Mouse (Mus musculus) CD8-positive naive resting alpha-beta T cell, adult 57 days (primary cell): Measurements from ENCODE around the gene Olfr1366. TPM values are rescaled to one million over a fixed set of nuclear protein-coding genes. Genes with fewer than 3 reads are reported as not detected.

Experiments used
- total RNA-seq: library from RNA; stranded (reverse); gene quantifications from one replicate; pipeline ENCODE4 v1.2.4, GENCODE M21; 2023

Gene Olfr1366
- not detected for total RNA-seq

GRCm38 (mm10) chr13:21542708-21543107 lies at the start of gene Olfr1366:
TSS of gene Olfr1366 (minus strand) at chr13:21542808.

GRCm38 (mm10) chr13:21581659-21582058 lies 39.1 kb upstream of the Olfr1366 start, which contains the start of gene Olfr1364:
TSS of gene Olfr1364 (minus strand) at chr13:21581759.

GRCm38 (mm10) chr13:21559793-21560192 lies 17.2 kb upstream of the Olfr1366 start, which contains the start of gene Olfr1535:
TSS of gene Olfr1535 (minus strand) at chr13:21559893.

GRCm38 (mm10) chr13:21530781-21531201 lies 11.8 kb downstream of the Olfr1366 start, which contains the start of gene Zkscan8:
TSS of gene Zkscan8 (minus strand) at chr13:21531120.

GRCm38 (mm10) chr13:21501182-21501581 lies 41.4 kb downstream of the Olfr1366 start, which contains the start of gene Gm11273:
TSS of gene Gm11273 (minus strand) at chr13:21501418.

GRCm38 (mm10) chr13:21495080-21495479 lies 47.5 kb downstream of the Olfr1366 start, which contains the start of gene AK157302:
TSS of gene AK157302 (plus strand) at chr13:21495223.

Other genes with a start within 250 kb of the Olfr1366 start
- not detected for gene Gpx6, start 230.7 kb downstream of the Olfr1366 start, total RNA-seq
- not detected for gene Olfr1367, start 195.9 kb downstream of the Olfr1366 start, total RNA-seq
- gene Zscan12, start 180.0 kb downstream of the Olfr1366 start, total RNA-seq = 7.0 TPM
- 62.2 TPM for gene Zkscan3, start 140.1 kb downstream of the Olfr1366 start, total RNA-seq
- gene Pgbd1, start 101.8 kb downstream of the Olfr1366 start, total RNA-seq = 0.58 TPM
- 51.2 TPM for gene Zscan26, start 89.1 kb downstream of the Olfr1366 start, total RNA-seq
- not detected for gene Nkapl, start 74.3 kb downstream of the Olfr1366 start, total RNA-seq
- not detected for gene Zkscan4, start 63.9 kb downstream of the Olfr1366 start, total RNA-seq
- gene Gm10065, start 63.4 kb downstream of the Olfr1366 start, total RNA-seq = not detected
- gene AK157302, start 47.6 kb downstream of the Olfr1366 start, total RNA-seq = 5.6 TPM
- gene Gm11273, start 41.4 kb downstream of the Olfr1366 start, total RNA-seq = 14.0 TPM
- 11.5 TPM for gene Zkscan8, start 11.7 kb downstream of the Olfr1366 start, total RNA-seq
- not detected for gene Olfr1535, start 17.1 kb upstream of the Olfr1366 start, total RNA-seq
- not detected for gene Olfr1364, start 39.0 kb upstream of the Olfr1366 start, total RNA-seq
- not detected for gene Olfr1362, start 71.2 kb upstream of the Olfr1366 start, total RNA-seq
- gene Olfr11, start 99.7 kb upstream of the Olfr1366 start, total RNA-seq = not detected
- gene Olfr1361, start 120.6 kb upstream of the Olfr1366 start, total RNA-seq = not detected
- gene Olfr1360, start 134.6 kb upstream of the Olfr1366 start, total RNA-seq = not detected
- not detected for gene Olfr1359, start 155.3 kb upstream of the Olfr1366 start, total RNA-seq
- 29.9 TPM for gene Hist1h2bl, start 173.3 kb upstream of the Olfr1366 start, total RNA-seq
- gene Hist1h2ai, start 173.6 kb upstream of the Olfr1366 start, total RNA-seq = 37.0 TPM
- gene Hist1h3h, start 174.9 kb upstream of the Olfr1366 start, total RNA-seq = 46.7 TPM
- gene Hist1h2bm, start 179.2 kb upstream of the Olfr1366 start, total RNA-seq = 4.5 TPM
- gene Hist1h4j, start 192.3 kb upstream of the Olfr1366 start, total RNA-seq = 10.9 TPM
- gene Hist1h4k, start 207.7 kb upstream of the Olfr1366 start, total RNA-seq = 328 TPM
- 31.4 TPM for gene Hist1h2ak, start 211.0 kb upstream of the Olfr1366 start, total RNA-seq
- gene Hist1h2bn, start 211.3 kb upstream of the Olfr1366 start, total RNA-seq = 80.0 TPM
- gene Hist1h1b, start 237.8 kb upstream of the Olfr1366 start, total RNA-seq = 8.9 TPM
- 144 TPM for gene Hist1h3i, start 240.6 kb upstream of the Olfr1366 start, total RNA-seq
- gene Hist1h2an, start 244.4 kb upstream of the Olfr1366 start, total RNA-seq = 10.1 TPM
- gene Hist1h2bp, start 244.7 kb upstream of the Olfr1366 start, total RNA-seq = 16.9 TPM